In genomic region chr16:74878603-74879002, GRCm38 (mm10) we compare ENCODE assay signal across 19 mouse cellular contexts.
"Had no signal": no experiment of that assay in that cellular context is flagged by ENCODE, and none has a peak within 500 bp of the region (broad histone marks: within the 10 kb centered on the region; RNA-seq: fewer than 3 reads in every experiment).

No protein-coding gene starts in this region.

- H3K36me3 ChIP-seq: liver, embryonic 15.5 days; midbrain, embryonic 10.5 days; midbrain, embryonic 12.5 days; neural tube, embryonic 13.5 days; neural tube, embryonic 15.5 days had no signal

- H3K4me2 ChIP-seq: liver, embryonic 15.5 days; lung, embryonic 14.5 days; midbrain, embryonic 12.5 days; neural tube, embryonic 13.5 days; neural tube, embryonic 15.5 days had no signal

- H3K4me3 ChIP-seq: liver, embryonic 15.5 days; midbrain, embryonic 10.5 days; midbrain, embryonic 12.5 days; myocyte; neural tube, embryonic 13.5 days; neural tube, embryonic 15.5 days had no signal

- ATAC-seq: midbrain, embryonic 16.5 days had no signal

- H3K9ac ChIP-seq: liver, embryonic 15.5 days; lung, embryonic 14.5 days; midbrain, embryonic 12.5 days; neural tube, embryonic 13.5 days; neural tube, embryonic 15.5 days had no signal

- H3K4me1 ChIP-seq: liver, embryonic 15.5 days; midbrain, embryonic 10.5 days; midbrain, embryonic 12.5 days; neural tube, embryonic 13.5 days; neural tube, embryonic 15.5 days had no signal

- DNase-seq: lung, adult 18-20 months; lung, embryonic 14.5 days; lung, postnatal 10 days; lung, postnatal 4 days; midbrain, embryonic 14.5 days; retina, postnatal 1 day; right cerebral cortex, postnatal 25 days; right cerebral cortex, postnatal 4 days; spleen, adult 18-20 months; thymus, adult 18-20 months; thymus, postnatal 14 days; thymus, postnatal 36 days had no signal

- H3K9me3 ChIP-seq: liver, embryonic 15.5 days; midbrain, embryonic 10.5 days; midbrain, embryonic 12.5 days; neural tube, embryonic 13.5 days; neural tube, embryonic 15.5 days had no signal

- H3K27me3 ChIP-seq: liver, embryonic 15.5 days; midbrain, embryonic 12.5 days; neural tube, embryonic 13.5 days; neural tube, embryonic 15.5 days had no signal

- H3K27ac ChIP-seq: liver, embryonic 15.5 days; midbrain, embryonic 10.5 days; midbrain, embryonic 12.5 days; neural tube, embryonic 13.5 days; neural tube, embryonic 15.5 days had no signal
